In the genomic region with DNA sequence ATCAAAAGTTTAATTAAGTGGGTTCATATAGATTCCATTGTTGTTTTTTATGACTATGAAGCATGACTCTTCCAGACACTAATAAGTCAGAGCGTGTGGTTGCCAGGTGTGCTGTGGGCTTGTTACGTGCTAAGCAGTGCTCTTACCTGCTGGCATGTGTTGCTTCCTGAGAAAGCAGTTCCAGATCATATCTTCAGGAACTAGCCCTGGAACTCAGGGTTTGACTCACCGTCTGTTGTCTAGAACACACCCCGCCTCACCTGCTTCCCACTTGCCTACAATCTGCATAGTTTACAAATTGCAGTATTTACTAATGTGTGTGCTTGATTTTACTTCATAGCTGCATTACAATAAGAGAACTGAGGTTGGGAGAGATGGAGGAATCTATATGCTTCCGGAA, we compare ENCODE assay signal across 15 mouse cellular contexts.
"Had no signal": no experiment of that assay in that cellular context is flagged by ENCODE, and none has a peak within 500 bp of the region (broad histone marks: within the 10 kb centered on the region; RNA-seq: fewer than 3 reads in every experiment).

No protein-coding gene starts in this region.

- H3K9ac ChIP-seq: neural tube, embryonic 13.5 days; neural tube, embryonic 15.5 days; stomach, embryonic 15.5 days had no signal

- H3K27me3 ChIP-seq: neural tube, embryonic 13.5 days; neural tube, embryonic 15.5 days; stomach, embryonic 15.5 days had no signal

- H3K4me3 ChIP-seq: neural tube, embryonic 13.5 days; neural tube, embryonic 15.5 days; stomach, embryonic 15.5 days had no signal

- DNase-seq: retina, postnatal 1 day; right cerebral cortex, adult 18-20 months; right cerebral cortex, postnatal 14 days; right cerebral cortex, postnatal 25 days; right cerebral cortex, postnatal 4 days; spleen, adult 18-20 months; thymus, adult 18-20 months; thymus, adult 2 months; thymus, postnatal 14 days; thymus, postnatal 25 days; thymus, postnatal 36 days; thymus, postnatal 4 days had no signal

- H3K4me1 ChIP-seq: neural tube, embryonic 13.5 days; neural tube, embryonic 15.5 days; stomach, embryonic 15.5 days had no signal

- H3K27ac ChIP-seq: neural tube, embryonic 13.5 days; neural tube, embryonic 15.5 days; stomach, embryonic 15.5 days had no signal

- H3K4me2 ChIP-seq: neural tube, embryonic 13.5 days; neural tube, embryonic 15.5 days; stomach, embryonic 15.5 days had no signal

- H3K36me3 ChIP-seq: neural tube, embryonic 13.5 days; neural tube, embryonic 15.5 days; stomach, embryonic 15.5 days had no signal

- H3K9me3 ChIP-seq: neural tube, embryonic 13.5 days; neural tube, embryonic 15.5 days; stomach, embryonic 15.5 days had no signal
